Mouse (Mus musculus) midbrain, embryonic 14.5 days (tissue): ENCODE measurements around the gene Atp1a1. TPM values are rescaled to one million over a fixed set of nuclear protein-coding genes. Genes with fewer than 3 reads are reported as not detected.

ENCODE experiments used
- ATAC-seq: fragments of 200-750 bp; cut with Nextera tagmentation; 2 replicates; pipeline ENCODE4 v1.8.0; 2017; ENCODE audit warnings: moderate number of reproducible peaks, moderate library complexity; ENCODE audit not compliant: low FRiP score, low TSS enrichment
- DNase-seq: peaks from one replicate; pipeline ENCODE4 v3.0.0-alpha.2; 2015
- H3K27ac ChIP-seq: fragments of 300-500 bp; sonication (generic); replicated peaks from 2 replicates; pipeline ENCODE4 v1.5.1; 2014; ENCODE audit warnings: mild to moderate bottlenecking, low read depth, low read length, moderate library complexity
- H3K27me3 ChIP-seq: fragments of 300-500 bp; sonication (generic); 2 replicates; pipeline ENCODE4 v1.6.1; 2014; ENCODE audit warnings: low read length, control low read depth, mixed read lengths; ENCODE audit not compliant: control insufficient read depth, insufficient read depth
- H3K36me3 ChIP-seq: fragments of 300-500 bp; sonication (generic); 2 replicates; pipeline ENCODE4 v1.6.1; 2014; ENCODE audit warnings: low read length, control low read depth; ENCODE audit not compliant: control insufficient read depth, insufficient read depth
- H3K4me1 ChIP-seq: fragments of 300-500 bp; sonication (generic); 2 replicates; pipeline ENCODE4 v1.6.1; 2014; ENCODE audit warnings: mild to moderate bottlenecking, antibody characterized with exemption, low read length, control low read depth; ENCODE audit not compliant: control insufficient read depth, insufficient read depth
- H3K4me2 ChIP-seq: fragments of 300-500 bp; sonication (generic); 2 replicates; pipeline ENCODE4 v1.6.1; 2014; ENCODE audit warnings: mild to moderate bottlenecking, low read length, moderate library complexity
- H3K4me3 ChIP-seq: fragments of 300-500 bp; sonication (generic); replicated peaks from 2 replicates; pipeline ENCODE4 v1.5.1; 2014; ENCODE audit warnings: low read depth, low read length
- H3K9ac ChIP-seq: fragments of 300-500 bp; sonication (generic); replicated peaks from 2 replicates; pipeline ENCODE4 v1.6.1; 2014; ENCODE audit warnings: mild to moderate bottlenecking, low read length, moderate library complexity
- H3K9me3 ChIP-seq: fragments of 300-500 bp; sonication (generic); 2 replicates; pipeline ENCODE4 v1.6.1; 2016; ENCODE audit warnings: low read length, control low read depth, mixed read lengths; ENCODE audit not compliant: control insufficient read depth
- WGBS: fragments of 180-500 bp; shearing (Covaris S2); extraction: QIAGEN DNeasy Blood & Tissue Kit; methylation state at CpG from one replicate; pipeline ENCODE4 v1.1.7; 2014; 5-methylcytosine and 5-hydroxymethylcytosine counted together
- polyA plus RNA-seq: library from polyadenylated mRNA; unstranded; fragments of >200 nt; fragmentation: Nextera tagmentation; extraction: Ambion mirVana; gene quantifications from 2 replicates; pipeline ENCODE4 v1.2.1, GENCODE M21; 2014

Gene Atp1a1
- polyA plus RNA-seq, 1 experiment from 2014 or later: 80.9 TPM

GRCm38 (mm10) chr3:101561948-101562347 is 42.5 kb downstream of the Atp1a1 start:
- Histone ChIP-seq H3K9ac (no peak overlapping the region), H3K4me2 (no peak overlapping the region), H3K9me3 (no peaks in the 10 kb centered on the region), H3K27ac (0 out of 2 replicates have a peak overlapping the region, but pooled peaks have one; percentile 56), H3K4me3 (no peak overlapping the region), H3K4me1 (peaks cover 18% of the 10 kb centered on the region), H3K36me3 (no peaks in the 10 kb centered on the region), H3K27me3 (no peaks in the 10 kb centered on the region)
- ATAC-seq (no peak), DNase-seq (no peak)
- WGBS: 89% methylated on average over 5 of the region's 5 CpGs

GRCm38 (mm10) chr3:101560841-101561522 is 43.5 kb downstream of the Atp1a1 start:
- H3K4me1 ChIP-seq: peaks cover 18% of the 10 kb centered on the region
- DNase-seq (peak; percentile 66), ATAC-seq (peak; percentile 66; the same call in 1 of the 2 replicates)
- H3K27ac ChIP-seq: peak overlapping the region; percentile 56
- H3K4me3 ChIP-seq: no peak overlapping the region
- no peak overlapping the region for H3K4me2 ChIP-seq
- no peaks in the 10 kb centered on the region for H3K36me3 ChIP-seq
- H3K27me3 ChIP-seq: no peaks in the 10 kb centered on the region
- WGBS: 26% methylated on average over 9 of the region's 9 CpGs
- no peak overlapping the region for H3K9ac ChIP-seq
- H3K9me3 ChIP-seq: no peaks in the 10 kb centered on the region

DNA sequence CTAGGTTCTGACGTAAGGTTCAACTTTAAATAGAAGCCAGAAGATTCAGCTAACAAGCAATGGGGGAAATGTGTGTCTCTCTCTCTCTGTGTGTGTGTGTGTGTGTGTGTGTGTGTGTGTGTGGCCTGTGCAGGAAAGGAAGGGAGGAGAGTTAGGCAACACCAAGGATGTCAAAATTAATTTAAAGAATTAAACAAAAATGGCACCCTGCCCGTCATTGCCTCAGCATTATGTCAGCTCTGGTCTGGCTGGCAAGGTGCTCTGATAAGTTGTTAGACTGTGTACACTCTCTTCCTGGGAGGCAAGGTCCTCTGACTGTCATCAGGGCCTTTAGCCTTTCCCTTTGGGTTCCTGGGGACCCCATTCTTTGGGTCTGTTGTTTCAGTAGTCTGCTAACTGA is 47.8 kb downstream of the Atp1a1 start:
- Histone ChIP-seq H3K36me3 (no peaks in the 10 kb centered on the region), H3K4me1 (peaks cover 12% of the 10 kb centered on the region; the same call in 1 of the 2 replicates), H3K9me3 (no peaks in the 10 kb centered on the region), H3K9ac (no peak overlapping the region), H3K27me3 (no peaks in the 10 kb centered on the region), H3K4me2 (no peak overlapping the region), H3K27ac (no peak overlapping the region), H3K4me3 (no peak overlapping the region)
- DNase-seq (no peak), ATAC-seq (no peak)
- 88% methylated on average over 2 of the region's 2 CpGs for WGBS

DNA sequence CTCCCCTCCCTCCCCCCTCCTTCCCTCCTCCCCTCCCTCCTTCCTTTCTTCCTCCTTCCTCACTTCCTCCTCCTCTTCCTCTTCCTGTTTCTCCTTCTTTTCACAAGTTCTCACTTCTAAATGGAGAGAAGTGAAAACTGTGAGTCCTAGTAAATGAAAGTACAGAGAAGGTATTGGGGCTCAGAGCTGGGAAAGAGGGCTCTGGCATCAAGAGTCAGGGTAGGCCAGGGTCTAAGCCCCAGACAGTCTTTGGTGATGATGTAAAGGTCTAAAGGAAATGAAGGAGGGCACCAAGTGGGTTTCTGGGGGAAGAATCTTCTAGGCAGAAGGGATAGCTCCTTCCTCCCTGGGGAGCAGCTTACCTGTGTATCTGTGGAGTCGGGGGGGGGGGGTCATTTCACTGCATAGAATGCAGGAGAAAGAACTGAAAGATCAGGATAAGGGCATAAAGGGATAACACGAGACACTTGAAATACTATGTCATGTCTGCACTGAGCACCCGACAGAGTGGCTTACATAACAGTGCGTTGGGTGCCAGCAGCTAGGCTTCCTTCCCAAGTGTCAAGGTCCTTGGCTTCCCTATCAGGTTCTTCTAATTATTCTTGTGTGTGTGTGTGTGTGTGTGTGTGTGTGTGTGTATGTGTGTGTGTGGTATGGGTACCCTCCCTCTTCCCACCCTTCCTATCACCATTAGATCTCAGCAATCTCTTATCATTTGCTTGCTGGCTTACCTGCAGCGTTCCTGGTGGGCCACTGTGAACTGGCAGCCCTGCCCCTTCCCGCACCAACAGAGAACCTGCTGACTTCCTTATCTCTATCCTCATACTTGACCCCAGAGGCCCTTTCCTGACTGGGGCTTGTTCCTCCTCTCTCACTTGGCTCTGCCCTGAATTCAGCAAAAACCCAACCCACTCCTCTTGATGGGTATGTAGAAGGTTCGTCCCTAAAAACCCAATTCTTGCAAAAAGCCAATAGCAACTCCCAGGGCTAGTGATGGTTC is 51.6 kb downstream of the Atp1a1 start:
- Histone ChIP-seq H3K9ac (no peak overlapping the region), H3K27ac (no peak overlapping the region), H3K4me3 (no peak overlapping the region), H3K9me3 (no peaks in the 10 kb centered on the region), H3K27me3 (no peaks in the 10 kb centered on the region), H3K36me3 (no peaks in the 10 kb centered on the region), H3K4me2 (no peak overlapping the region), H3K4me1 (peaks cover 2% of the 10 kb centered on the region; the same call in 1 of the 2 replicates)
- ATAC-seq: no peak
- 91% methylated on average over 7 of the region's 7 CpGs for WGBS
- no peak for DNase-seq

DNA sequence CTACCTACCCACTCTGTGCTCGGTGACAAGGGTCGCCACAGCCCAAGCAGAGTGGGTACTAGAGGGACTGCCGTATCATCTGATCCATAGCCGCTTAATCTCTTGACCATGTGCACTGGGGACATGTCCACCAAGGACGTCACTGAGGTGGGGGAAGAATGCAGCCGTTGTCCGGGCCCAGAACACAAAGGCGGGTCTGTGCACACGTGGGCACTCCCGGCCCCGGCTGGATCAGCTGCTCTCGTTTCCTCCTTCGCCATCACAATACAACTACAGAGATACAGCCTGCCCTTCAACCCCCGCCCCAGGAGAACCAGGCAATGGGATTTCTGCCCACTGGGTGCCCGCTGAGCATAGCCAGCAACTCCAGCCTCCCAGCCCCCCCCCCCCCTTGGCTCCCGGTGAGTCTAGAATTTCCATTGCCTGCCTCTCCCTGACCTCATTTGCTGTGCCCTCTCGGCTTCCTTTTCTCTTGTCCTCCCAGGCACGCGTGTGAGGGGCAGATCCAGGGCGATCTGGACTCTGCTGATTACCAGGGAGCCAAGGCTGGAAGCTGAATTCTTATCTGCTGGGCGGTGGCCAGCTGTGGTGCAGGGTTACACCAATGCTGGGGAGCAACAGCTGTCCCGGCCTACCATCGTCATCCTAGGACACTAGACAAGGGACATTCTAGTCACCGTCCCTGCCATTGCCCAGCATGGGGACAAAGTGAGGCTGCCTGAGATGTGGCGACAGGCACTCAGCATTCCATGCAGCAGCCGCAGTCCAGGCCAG is 52.8 kb downstream of the Atp1a1 start:
- Histone ChIP-seq H3K4me3 (no peak overlapping the region), H3K36me3 (no peaks in the 10 kb centered on the region), H3K4me2 (no peak overlapping the region), H3K27ac (no peak overlapping the region), H3K9me3 (no peaks in the 10 kb centered on the region), H3K27me3 (no peaks in the 10 kb centered on the region), H3K4me1 (peaks cover 2% of the 10 kb centered on the region; the same call in 1 of the 2 replicates), H3K9ac (no peak overlapping the region)
- DNase-seq (no peak), ATAC-seq (peak; percentile 46; the same call in 1 of the 2 replicates)
- 63% methylated on average over 26 of the region's 26 CpGs for WGBS

DNA sequence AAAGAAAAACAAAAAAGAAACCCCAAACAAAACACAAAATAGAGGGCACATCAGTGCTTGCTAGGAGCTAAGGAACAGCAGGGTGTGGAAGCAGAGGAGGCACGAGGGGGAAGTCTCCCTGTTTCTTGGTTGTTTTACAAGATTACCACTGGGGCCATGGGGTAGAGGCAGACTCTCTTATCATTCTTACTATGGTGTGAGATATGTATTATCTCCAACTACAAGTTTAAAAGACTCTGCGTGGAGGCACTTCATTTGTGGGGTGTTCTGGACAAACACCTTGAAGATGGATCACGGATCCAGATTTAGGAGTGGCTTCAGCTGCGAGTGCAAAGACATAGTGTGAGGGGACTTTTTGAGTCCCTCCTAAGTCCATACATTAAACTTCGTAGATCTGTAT is 54.7 kb downstream of the Atp1a1 start:
- Histone ChIP-seq H3K9me3 (no peaks in the 10 kb centered on the region), H3K9ac (no peak overlapping the region), H3K4me3 (no peak overlapping the region), H3K4me2 (no peak overlapping the region), H3K4me1 (no peaks in the 10 kb centered on the region), H3K36me3 (no peaks in the 10 kb centered on the region), H3K27ac (no peak overlapping the region), H3K27me3 (no peaks in the 10 kb centered on the region)
- ATAC-seq: no peak
- 88% methylated on average over 5 of the region's 5 CpGs for WGBS
- DNase-seq: no peak

DNA sequence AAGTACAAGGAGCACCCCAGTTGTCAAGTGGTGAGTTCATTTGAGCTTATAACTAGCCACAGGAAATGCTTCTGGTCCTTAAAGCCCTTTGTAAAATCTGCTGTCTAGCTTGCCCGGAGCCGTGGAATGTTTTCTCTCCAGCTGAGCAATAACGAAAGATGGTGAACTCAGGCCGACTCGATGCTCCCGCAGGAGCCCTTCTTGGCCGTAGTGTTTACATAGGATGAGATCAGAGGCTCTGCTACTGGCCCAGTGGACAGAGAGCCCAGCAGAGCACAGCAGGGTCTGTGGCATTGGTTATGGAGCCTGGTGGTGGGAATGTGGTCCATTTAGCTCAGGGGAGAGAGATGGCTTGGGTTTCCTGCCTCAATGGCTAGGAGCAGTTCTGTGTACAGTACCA is 60.4 kb downstream of the Atp1a1 start:
- DNase-seq (no peak), ATAC-seq (no peak)
- Histone ChIP-seq H3K27ac (0 out of 2 replicates have a peak overlapping the region, but pooled peaks have one; percentile 14), H3K9me3 (no peaks in the 10 kb centered on the region), H3K4me3 (no peak overlapping the region), H3K4me1 (no peaks in the 10 kb centered on the region), H3K27me3 (no peaks in the 10 kb centered on the region), H3K36me3 (no peaks in the 10 kb centered on the region), H3K4me2 (no peak overlapping the region), H3K9ac (no peak overlapping the region)
- 73% methylated on average over 7 of the region's 7 CpGs for WGBS

- DNase-seq (no peak), ATAC-seq (no peak)
- WGBS: 27% methylated on average over 6 of the region's 6 CpGs
- H3K27ac ChIP-seq: no peak overlapping the region
- no peaks in the 10 kb centered on the region for H3K9me3 ChIP-seq
- no peak overlapping the region for H3K9ac ChIP-seq
- H3K4me2 ChIP-seq: no peak overlapping the region
- H3K4me1 ChIP-seq: no peaks in the 10 kb centered on the region
- H3K4me3 ChIP-seq: no peak overlapping the region
- no peaks in the 10 kb centered on the region for H3K27me3 ChIP-seq
- H3K36me3 ChIP-seq: no peaks in the 10 kb centered on the region
These were observed 62.9 kb downstream of the Atp1a1 start for GRCm38 (mm10) chr3:101541571-101541970.
